Mouse (Mus musculus) cerebellum, adult 9-11 months (tissue): ENCODE results near the gene Fkbp5.
"Not testable (repeated sequence)": the region's sequence is repeated elsewhere in the genome, so short reads cannot be mapped to it uniquely, and the experiment has no call there.

Experiments used
- DNase-seq: peaks from one replicate; pipeline ENCODE4 v3.0.0; 2022

The Fkbp5 gene

GRCm38 (mm10) chr17:28517441-28517955 is at the start of gene Fkbp5:
Gene Fkbp5 (minus strand): TSS chr17:28517527.
- peak; percentile 59 for DNase-seq

GRCm38 (mm10) chr17:28565181-28565580 is 47.9 kb upstream of the Fkbp5 start:
- no peak for DNase-seq

GRCm38 (mm10) chr17:28561613-28562012 is 44.3 kb upstream of the Fkbp5 start:
- no peak for DNase-seq

GRCm38 (mm10) chr17:28560598-28560997 is 43.3 kb upstream of the Fkbp5 start, which contains the start of gene Clps:
Gene Clps (minus strand): TSS chr17:28560766.
- no peak for DNase-seq

GRCm38 (mm10) chr17:28557772-28558171 is 40.4 kb upstream of the Fkbp5 start:
- DNase-seq = no peak

- DNase-seq = no peak
These were observed 39.5 kb upstream of the Fkbp5 start for GRCm38 (mm10) chr17:28556635-28557396.

GRCm38 (mm10) chr17:28554021-28554420 is 36.7 kb upstream of the Fkbp5 start:
- DNase-seq = not testable (repeated sequence)

- DNase-seq = peak; percentile 33
These were observed 35.9 kb upstream of the Fkbp5 start for GRCm38 (mm10) chr17:28553040-28553793.

- DNase-seq = no peak
These were observed 31.8 kb upstream of the Fkbp5 start, which contains the start of gene Clpsl2 for GRCm38 (mm10) chr17:28549111-28549510. Gene Clpsl2 (plus strand): TSS chr17:28549411.

GRCm38 (mm10) chr17:28548550-28548949 is 31.2 kb upstream of the Fkbp5 start:
- DNase-seq = no peak

GRCm38 (mm10) chr17:28546925-28547324 is 29.6 kb upstream of the Fkbp5 start:
- DNase-seq = no peak

- DNase-seq = no peak
These were observed 20.6 kb upstream of the Fkbp5 start for GRCm38 (mm10) chr17:28537881-28538280.

GRCm38 (mm10) chr17:28533327-28533726 is 16.0 kb upstream of the Fkbp5 start:
- DNase-seq = no peak

- DNase-seq = no peak
These were observed 15.2 kb upstream of the Fkbp5 start for GRCm38 (mm10) chr17:28532557-28532956.

- no peak for DNase-seq
These were observed 14.6 kb upstream of the Fkbp5 start for GRCm38 (mm10) chr17:28531946-28532345.

GRCm38 (mm10) chr17:28530506-28530905 is 13.2 kb upstream of the Fkbp5 start, which contains the start of gene Armc12:
Gene Armc12 (plus strand): TSS chr17:28530806.
- no peak for DNase-seq

GRCm38 (mm10) chr17:28529116-28529515 is 11.8 kb upstream of the Fkbp5 start:
- no peak for DNase-seq

- peak; percentile 69 for DNase-seq
These were observed 10.7 kb upstream of the Fkbp5 start for GRCm38 (mm10) chr17:28528043-28528351.

- no peak for DNase-seq
These were observed 10.1 kb upstream of the Fkbp5 start for GRCm38 (mm10) chr17:28527184-28528042.

- no peak for DNase-seq
These were observed 7.6 kb upstream of the Fkbp5 start for GRCm38 (mm10) chr17:28524831-28525430.

- DNase-seq = peak; percentile 29
These were observed 6.8 kb upstream of the Fkbp5 start for GRCm38 (mm10) chr17:28524009-28524695.
